Mouse (Mus musculus) left cerebral cortex, adult 11 months (tissue): ENCODE data around the gene Gm49721.
"Not testable (repeated sequence)": the region's sequence is repeated elsewhere in the genome, so short reads cannot be mapped to it uniquely, and the experiment has no call there.

ENCODE experiments used
- DNase-seq: peaks from one replicate; pipeline ENCODE4 v3.0.0; 2022; ENCODE audit warnings: low spot score

Gene Gm49721

DNA sequence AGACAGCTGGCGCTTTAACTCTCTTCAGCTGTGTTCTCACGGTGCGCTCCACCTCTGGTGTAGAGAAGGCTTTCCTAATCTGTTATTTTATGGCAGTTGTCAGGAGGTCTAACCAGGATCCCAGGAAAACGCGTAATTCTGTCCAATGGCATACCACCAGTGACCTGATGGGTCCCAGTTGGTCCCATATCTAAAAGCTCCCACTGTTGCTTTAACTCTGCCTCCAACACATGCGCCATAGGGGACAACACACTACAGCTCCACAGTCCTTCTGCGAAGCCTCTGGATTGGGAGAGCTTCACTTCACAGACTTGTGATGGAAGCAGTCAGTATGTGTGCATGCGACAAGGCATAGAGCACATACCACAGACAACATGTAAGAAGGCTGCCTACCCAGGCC is 1.4 kb downstream of the Gm49721 start:
- DNase-seq, result not testable (repeated sequence)

GRCm38 (mm10) chr17:6986118-6986517 is 7.4 kb downstream of the Gm49721 start:
- not testable (repeated sequence) for DNase-seq

GRCm38 (mm10) chr17:6995504-6995903 is 16.8 kb downstream of the Gm49721 start:
- DNase-seq, result not testable (repeated sequence)

- DNase-seq, result not testable (repeated sequence)
Measured at GRCm38 (mm10) chr17:6996826-6997225, 18.1 kb downstream of the Gm49721 start.

DNA sequence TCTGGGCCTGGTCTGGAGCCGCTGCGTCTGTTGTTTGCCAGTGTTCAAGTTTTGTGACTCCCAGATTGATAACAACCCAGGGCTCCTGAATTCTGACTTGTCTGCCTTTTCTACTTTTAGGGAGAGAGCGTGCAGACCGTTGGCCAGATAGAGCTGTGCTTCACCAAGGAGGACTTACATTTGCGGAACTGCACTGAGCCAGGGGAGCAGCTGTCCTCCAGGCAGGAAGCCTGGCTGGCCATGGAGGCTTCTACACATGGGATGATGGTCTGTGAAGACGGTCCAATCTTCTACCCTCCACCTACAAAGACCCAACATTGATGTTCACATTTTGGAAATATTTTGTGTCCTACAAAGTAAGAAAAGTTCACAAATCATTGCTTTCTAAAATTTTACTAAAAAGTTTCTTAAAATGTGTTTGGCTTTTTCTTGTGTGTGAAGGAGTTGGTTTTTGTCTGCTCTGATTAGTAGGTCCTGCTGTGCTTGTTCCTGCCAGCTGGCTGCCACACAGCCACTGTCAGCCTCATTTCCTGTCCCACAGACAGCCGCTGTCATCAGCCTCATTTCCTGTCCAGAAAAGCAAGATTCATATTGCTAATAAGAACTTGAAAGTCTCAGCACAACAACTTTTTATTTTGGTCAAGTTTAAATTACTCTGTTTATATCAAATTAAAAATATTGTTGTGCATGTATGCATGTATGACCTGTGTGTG is 19.2 kb downstream of the Gm49721 start:
- not testable (repeated sequence) for DNase-seq

GRCm38 (mm10) chr17:7001790-7002585 is 23.3 kb downstream of the Gm49721 start:
- DNase-seq, result not testable (repeated sequence)

- DNase-seq, result not testable (repeated sequence)
Measured at GRCm38 (mm10) chr17:7003392-7003791, 24.7 kb downstream of the Gm49721 start.

GRCm38 (mm10) chr17:7005646-7006045 is 26.9 kb downstream of the Gm49721 start:
- DNase-seq, result not testable (repeated sequence)

DNA sequence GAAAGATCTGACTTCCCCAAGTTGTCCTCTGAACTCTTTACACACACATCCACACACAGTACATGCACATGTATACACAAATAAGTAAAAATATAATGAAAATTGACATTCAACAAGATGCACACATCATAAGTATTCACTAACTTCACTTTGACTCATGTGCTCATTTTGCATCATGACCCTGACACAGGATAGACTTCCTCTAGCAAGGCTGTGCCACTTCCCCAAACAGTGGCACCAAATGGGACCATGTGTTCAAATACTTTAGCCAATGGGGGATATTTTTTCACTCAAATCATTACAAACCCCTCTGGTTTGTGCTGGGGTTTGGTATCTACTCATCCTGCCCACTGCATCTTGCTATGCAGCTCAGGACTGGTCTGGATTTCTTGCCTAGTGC is 30.2 kb downstream of the Gm49721 start:
- DNase-seq, result not testable (repeated sequence)

GRCm38 (mm10) chr17:7009440-7009839 is 30.7 kb downstream of the Gm49721 start:
- not testable (repeated sequence) for DNase-seq

- not testable (repeated sequence) for DNase-seq
Measured at GRCm38 (mm10) chr17:7009901-7010300, 31.2 kb downstream of the Gm49721 start.

DNA sequence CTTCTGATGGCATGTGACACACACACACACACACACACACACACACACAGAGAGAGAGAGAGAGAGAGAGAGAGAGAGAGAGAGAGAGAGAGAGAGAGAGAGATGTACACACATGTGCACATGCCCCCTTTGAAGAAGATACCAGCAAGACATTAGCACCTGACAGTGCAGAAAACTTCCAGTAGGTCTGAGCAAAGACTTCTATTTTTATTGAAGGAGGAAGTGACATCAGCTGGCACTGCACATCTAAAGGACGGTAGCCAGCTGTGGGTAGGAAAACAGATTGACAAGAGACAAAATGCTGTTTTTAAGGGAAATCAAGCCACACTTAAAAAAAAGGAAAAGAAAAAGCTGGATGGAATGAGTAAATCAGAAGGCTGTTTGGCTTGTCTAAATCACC is 35.5 kb downstream of the Gm49721 start:
- not testable (repeated sequence) for DNase-seq

DNA sequence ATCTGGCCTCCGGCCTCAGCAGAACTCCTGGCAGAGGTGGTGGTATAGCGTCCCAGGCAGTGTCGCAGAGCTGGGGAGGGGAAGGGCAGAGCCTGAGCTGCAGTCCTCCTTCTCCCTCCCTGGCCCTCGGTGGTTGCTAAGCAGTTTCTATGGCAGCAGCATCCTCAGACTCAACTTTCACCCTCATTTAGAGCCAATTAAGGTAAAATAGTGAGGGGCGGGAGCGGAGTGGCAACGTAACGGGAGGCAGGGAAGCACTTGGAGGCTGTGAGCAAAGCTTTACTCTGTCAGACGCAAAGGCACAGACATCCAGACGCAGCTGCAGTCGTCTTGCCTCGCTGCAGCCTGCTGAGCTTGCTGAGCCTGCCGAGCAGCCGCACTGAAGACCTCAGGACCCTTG is 46.6 kb downstream of the Gm49721 start, which contains the start of gene Gm1604a:
Gm1604a (plus strand) TSS at position 312 of the 400 bp plus-strand sequence.
- peak; percentile 19 for DNase-seq

DNA sequence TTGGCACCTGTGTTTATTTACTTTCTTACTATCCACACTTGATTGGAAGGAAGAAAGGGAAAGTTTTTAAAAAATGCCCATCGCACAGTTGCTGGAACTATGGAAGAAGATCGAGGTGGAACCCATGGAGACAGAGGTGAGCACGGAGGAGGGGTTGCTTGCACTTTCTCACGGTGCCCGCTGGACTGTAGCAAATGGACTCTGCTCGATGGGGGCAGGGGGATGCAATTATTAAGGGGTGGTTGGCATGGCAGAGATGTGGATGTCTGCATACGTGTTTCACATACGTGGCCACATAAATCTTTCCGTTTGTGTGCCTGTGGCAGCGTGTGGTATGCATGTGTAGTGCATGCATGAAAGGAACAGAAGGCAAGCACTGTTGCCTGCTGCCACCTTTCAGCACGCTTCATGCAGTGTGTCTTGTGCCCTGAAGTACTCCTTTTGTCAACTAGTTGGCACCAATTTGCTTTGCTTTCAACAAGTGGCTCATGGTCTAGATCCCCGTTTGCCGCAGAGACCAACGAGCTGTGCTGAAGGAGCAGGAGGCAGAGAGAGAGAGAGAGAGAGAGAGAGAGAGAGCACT is 47.2 kb downstream of the Gm49721 start:
- DNase-seq, result not testable (repeated sequence)

DNA sequence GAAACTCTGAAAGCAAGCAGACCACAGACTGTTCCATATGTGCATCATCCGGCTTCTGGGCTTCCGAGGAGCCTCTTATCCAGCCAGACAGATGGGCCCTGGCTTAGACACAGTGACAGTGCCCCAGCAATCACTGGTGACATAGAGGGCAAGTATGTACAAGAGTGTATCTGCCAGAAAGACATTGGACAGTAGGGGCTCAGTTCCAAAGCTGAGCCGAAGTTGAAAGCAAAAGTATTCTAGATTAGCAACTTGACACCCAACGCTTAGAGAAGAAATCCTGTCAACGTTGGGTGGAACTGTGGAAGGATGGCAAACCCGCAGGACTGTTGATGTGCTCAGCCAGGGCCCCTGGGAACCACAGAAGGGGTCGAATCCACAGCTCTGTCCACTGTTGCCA is 51.5 kb downstream of the Gm49721 start:
- DNase-seq, result not testable (repeated sequence)

- DNase-seq, result not testable (repeated sequence)
Measured at GRCm38 (mm10) chr17:7030622-7031174, 52.0 kb downstream of the Gm49721 start.

DNA sequence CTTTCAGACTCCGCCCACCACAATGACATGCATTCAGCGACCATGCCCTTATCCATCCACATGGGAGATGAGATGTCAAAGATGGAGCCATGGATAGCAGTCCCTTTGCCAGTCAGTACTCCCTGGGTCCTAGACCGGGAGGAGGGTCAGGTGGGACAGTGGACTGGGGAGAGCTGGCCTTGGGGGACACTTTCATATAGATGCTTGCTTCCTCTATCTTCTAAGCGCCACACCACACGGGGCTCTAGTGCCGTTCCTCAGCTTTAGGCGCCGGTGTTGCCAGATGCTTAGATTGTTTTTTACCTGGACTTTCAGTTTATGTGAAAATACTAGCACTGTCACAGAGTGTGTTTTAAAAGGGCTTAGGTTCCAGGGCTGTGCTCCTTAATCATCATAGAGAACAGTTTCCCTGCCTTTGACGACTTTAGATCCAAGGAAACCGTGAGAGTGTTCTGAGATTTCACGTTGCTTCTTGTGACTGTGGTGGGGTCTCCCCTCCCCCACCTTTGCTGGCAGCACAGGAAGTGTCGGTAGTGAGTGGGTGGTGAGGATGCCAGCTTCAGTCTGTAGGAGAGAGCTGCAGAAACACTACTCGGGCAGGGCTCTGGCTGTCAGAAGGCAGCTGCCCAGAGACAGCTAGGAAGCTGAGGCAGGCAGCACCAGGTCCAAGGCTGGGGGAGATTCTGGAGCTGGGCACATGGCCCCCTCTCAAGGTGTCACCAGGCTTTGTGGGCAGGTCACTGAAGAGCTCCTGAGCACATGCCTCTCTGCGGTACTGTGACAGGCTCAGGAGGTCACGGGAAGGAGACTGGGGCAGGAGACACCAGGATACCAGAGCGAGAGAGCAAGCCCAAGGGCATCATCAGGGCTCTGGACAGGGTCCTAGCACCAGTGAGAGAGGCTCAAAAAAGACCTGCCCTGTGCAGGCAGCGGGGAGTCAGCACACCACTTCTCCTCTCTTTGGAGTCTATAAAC is 54.8 kb downstream of the Gm49721 start:
- not testable (repeated sequence) for DNase-seq

DNA sequence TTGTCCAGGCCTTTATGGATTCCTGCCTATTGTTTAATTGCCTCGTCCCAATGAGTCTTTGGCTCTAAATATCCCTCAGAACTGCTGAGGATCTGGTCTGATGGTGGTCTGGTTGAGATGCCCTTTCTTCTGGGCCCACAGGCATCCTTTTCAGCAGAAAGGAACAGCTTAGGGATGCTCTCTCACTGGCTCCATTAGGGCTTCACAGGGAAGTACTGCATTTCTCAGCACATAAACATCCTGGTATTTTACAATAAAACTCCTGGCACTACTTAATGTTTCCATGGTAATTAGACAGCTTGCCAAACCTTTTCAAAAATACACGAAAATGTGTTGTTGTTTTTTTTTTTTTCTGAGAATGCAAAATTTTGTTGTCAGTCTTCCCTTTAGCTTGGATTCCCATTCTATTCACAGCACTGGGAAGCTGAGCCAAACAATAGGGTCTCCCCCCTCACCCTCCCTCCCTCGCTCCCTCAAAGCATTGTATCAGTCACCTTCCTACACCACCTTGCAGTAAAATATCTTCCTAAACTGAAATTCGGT is 90.4 kb downstream of the Gm49721 start:
- not testable (repeated sequence) for DNase-seq

DNA sequence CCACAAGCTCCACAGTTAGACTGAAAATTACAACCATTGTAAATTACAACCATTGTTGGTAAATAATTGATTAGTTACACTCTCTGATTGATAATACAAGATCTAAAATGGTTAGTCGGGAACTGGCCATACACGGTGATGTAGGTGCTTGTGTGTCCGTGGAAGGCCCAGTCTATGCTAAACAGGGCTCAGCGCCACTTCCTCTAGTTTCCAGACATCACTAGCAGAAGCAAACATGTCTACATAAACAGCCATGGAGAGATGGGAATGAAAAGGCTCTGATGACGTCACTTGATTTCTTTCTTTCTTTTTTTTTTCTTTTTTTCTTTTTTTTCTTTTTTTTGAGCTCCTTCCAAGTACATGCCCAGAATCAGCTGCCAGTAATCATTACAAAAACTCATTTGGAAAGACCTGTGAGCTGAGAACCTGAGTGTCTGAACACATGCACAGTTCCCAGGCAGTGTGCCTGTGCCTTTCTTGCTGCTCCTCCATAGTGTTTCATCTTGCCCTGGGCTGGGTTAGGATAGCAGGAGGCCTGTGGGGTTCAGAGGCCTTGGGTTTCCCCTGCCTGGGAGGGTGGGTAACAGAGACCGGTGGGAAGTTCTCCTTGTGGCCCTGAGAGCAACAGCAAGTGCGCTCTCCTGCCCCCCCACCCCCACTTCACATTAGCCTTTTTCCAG is 91.0 kb downstream of the Gm49721 start:
- DNase-seq, result not testable (repeated sequence)

DNA sequence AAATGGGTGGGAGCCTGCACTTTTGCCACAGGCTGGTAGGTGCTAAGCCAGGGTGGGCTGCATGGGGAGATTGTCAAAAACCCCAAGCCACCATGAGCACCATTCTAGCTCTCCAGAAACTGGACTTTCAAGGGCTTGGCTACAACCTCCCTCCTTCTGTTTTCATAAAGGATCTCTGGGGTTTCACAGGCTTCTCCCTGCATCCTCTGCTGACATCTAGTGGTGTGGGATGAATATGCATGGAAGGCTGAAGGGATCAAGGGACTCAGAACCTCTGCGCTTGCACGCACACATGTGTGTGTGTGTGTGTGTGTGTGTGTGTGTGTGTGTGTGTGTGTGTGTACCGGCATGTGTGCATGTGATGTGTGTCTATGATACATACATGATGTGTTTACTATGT is 95.8 kb downstream of the Gm49721 start:
- not testable (repeated sequence) for DNase-seq
